Mouse (Mus musculus) T-helper 1 cell (primary cell): ENCODE measurements around the gene 7420426K07Rik.

ENCODE experiments used
- in situ Hi-C: fragments of 300-600 bp; cut with MboI, MseI; formaldehyde crosslinking; loops from one replicate; pipeline ENCODE4 v1.15.1; 2025; ENCODE audit warnings: high pct_unique_total_duplicates

7420426K07Rik gene

GRCm38 (mm10) chr9:98902819-98903218 is at the start of gene 7420426K07Rik:
Gene 7420426K07Rik (plus strand): TSS chr9:98903119.
- in situ Hi-C loops: no loop called here

GRCm38 (mm10) chr9:98856210-98856609 is 46.7 kb upstream of the 7420426K07Rik start, which contains the start of gene Prr23a2:
Gene Prr23a2 (plus strand): TSS chr9:98856494.
- in situ Hi-C loops: no loop called here

GRCm38 (mm10) chr9:98863463-98863862 is 39.5 kb upstream of the 7420426K07Rik start:
- in situ Hi-C loops: no loop called here

- in situ Hi-C loops: no loop called here
Measured at GRCm38 (mm10) chr9:98864571-98864970, 38.3 kb upstream of the 7420426K07Rik start, which contains the start of gene Prr23a3. Gene Prr23a3 (plus strand): TSS chr9:98864767.

GRCm38 (mm10) chr9:98901486-98901885 is 1.4 kb upstream of the 7420426K07Rik start:
- in situ Hi-C loops: no loop called here

- in situ Hi-C loops: no loop called here
Measured at GRCm38 (mm10) chr9:98920629-98921523, 18.0 kb downstream of the 7420426K07Rik start.

- in situ Hi-C loops: no loop called here
Measured at GRCm38 (mm10) chr9:98923119-98923518, 20.2 kb downstream of the 7420426K07Rik start.

GRCm38 (mm10) chr9:98924183-98924582 is 21.3 kb downstream of the 7420426K07Rik start:
- in situ Hi-C loops: no loop called here

GRCm38 (mm10) chr9:98929496-98929895 is 26.6 kb downstream of the 7420426K07Rik start:
- in situ Hi-C loops: no loop called here

GRCm38 (mm10) chr9:98932931-98933330 is 30.0 kb downstream of the 7420426K07Rik start:
- in situ Hi-C loops: loop anchor here (10.0 kb wide), 1 partner anchor 308 kb away; no protein-coding TSS in a partner anchor

- in situ Hi-C loops: loop anchor here (10.0 kb wide), 1 partner anchor 311 kb away; no protein-coding TSS in a partner anchor
Measured at GRCm38 (mm10) chr9:98935190-98935909, 32.4 kb downstream of the 7420426K07Rik start.

GRCm38 (mm10) chr9:98939290-98939689 is 36.4 kb downstream of the 7420426K07Rik start:
- in situ Hi-C loops: loop anchor here (10.0 kb wide), 1 partner anchor 314 kb away; no protein-coding TSS in a partner anchor

GRCm38 (mm10) chr9:98952171-98953050 is 49.5 kb downstream of the 7420426K07Rik start:
- in situ Hi-C loops: loop anchor here (10.0 kb wide), 1 partner anchor 922 kb away; the partner anchor contains the start of gene Sox14

- in situ Hi-C loops: loop anchor here (10.0 kb wide), 1 partner anchor 922 kb away; the partner anchor contains the start of gene Sox14
Measured at GRCm38 (mm10) chr9:98953291-98953690, 50.4 kb downstream of the 7420426K07Rik start.

GRCm38 (mm10) chr9:98953830-98954229 is 50.9 kb downstream of the 7420426K07Rik start:
- in situ Hi-C loops: loop anchor here (10.0 kb wide), 1 partner anchor 921 kb away; the partner anchor contains the start of gene Sox14
